Mouse (Mus musculus): Measurements from ENCODE around the gene Capn9. TPM values are rescaled to one million over a fixed set of nuclear protein-coding genes. Genes with fewer than 3 reads are reported as not detected.
A peak's percentile ranks its signal among the peaks of the same experiment; 100 is the strongest.

The Capn9 gene
- total RNA-seq, 2 experiments from 2014 or later = not detected

- no peak for ATAC-seq (replicated peaks; ENCODE audit: low FRiP score, poor library complexity, severe bottlenecking)
Observed at GRCm38 (mm10) chr8:124569593-124569992, 6.3 kb upstream of the Capn9 start, which contains the start of gene Agt. Agt (minus strand) TSS chr8:124569706.

GRCm38 (mm10) chr8:124571732-124572429 is 4.0 kb upstream of the Capn9 start:
- ATAC-seq (replicated peaks; ENCODE audit: low FRiP score, poor library complexity, severe bottlenecking) = no peak

DNA sequence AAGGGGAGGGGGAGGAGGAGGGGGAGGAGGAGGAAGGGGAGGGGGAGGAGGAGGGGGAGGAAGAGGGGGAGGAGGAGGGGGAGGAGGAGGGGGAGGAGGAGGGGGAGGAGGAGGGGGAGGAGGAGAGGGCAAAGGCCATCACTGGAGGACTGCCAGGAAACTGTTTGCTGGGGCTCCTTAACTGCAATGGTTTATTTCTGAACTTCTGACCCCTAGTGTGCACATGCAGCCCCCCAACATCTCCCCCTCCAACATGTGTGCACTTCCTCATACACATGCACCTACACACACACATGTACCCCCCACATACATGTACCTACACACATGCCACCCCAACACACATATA is 3.5 kb upstream of the Capn9 start:
- ATAC-seq (replicated peaks; ENCODE audit: low FRiP score, poor library complexity, severe bottlenecking) = no peak

- ATAC-seq (replicated peaks; ENCODE audit: low FRiP score, poor library complexity, severe bottlenecking) = peak; percentile 84
Observed at GRCm38 (mm10) chr8:124573552-124574340, 2.2 kb upstream of the Capn9 start.

DNA sequence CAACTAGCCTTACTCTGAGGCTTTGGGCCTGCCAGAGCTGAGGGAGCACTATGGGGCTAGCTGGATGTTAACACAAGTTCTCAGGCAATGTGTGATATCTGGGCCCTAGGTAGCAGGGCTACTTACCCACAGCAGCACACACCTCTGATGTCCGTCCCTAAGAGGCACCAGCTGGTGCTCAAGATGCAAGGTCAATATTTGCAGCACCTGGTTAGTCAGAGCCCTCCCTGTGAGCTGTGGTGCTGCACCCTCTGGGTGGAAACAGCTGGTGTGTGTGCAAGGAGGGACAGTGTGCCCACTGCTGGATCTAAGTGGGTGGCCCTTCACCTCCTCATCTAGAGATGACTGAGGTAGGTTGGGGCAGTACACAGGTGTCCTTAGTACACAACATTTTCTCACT is 840 bp downstream of the Capn9 start:
- ATAC-seq (replicated peaks; ENCODE audit: low FRiP score, poor library complexity, severe bottlenecking) = no peak

GRCm38 (mm10) chr8:124585718-124586425 is 10.0 kb downstream of the Capn9 start:
- ATAC-seq (replicated peaks; ENCODE audit: low FRiP score, poor library complexity, severe bottlenecking) = no peak

DNA sequence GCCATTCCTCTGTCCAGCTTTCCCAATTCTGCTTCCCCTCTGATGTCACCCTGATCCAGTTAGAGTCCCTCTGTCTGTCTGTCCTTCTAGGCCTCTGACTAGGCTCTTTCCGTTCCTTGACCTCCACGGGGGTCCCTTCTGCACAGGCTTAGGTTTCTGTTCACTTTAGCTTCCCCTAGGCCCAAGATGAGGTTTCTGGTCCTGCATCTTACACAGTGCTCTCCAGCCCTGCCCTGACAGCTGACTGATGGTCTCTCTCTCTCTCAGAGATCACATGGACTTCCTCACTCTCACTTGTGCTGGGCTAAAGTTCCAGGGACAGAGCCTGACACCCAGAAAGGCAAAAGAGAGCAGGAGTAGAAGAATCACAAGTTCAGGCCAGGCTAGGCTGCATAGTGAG is 10.6 kb downstream of the Capn9 start:
- ATAC-seq (replicated peaks; ENCODE audit: low FRiP score, poor library complexity, severe bottlenecking) = no peak

DNA sequence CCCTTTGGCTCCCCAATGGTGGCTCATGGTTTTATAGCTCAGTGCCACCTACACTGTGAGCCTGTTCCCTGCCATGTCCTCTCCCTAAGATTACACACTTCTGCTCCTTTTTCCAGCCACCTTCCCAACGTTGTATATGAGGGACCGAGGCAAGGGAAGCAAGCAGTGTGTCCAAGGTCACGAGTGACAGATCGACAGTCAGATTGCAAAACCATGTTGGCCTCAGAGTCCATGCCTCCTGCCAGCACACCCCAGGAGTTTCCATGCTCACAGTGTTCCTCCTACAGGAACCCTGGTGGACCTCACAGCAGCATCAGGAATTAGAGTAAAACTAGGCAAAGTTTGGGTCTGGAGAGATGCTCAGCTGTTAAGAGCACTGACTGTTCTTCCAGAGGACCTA is 13.5 kb downstream of the Capn9 start:
- ATAC-seq (replicated peaks; ENCODE audit: low FRiP score, poor library complexity, severe bottlenecking) = no peak

- ATAC-seq (replicated peaks; ENCODE audit: low FRiP score, poor library complexity, severe bottlenecking) = no peak
Observed at GRCm38 (mm10) chr8:124604066-124604465, 28.2 kb downstream of the Capn9 start.

DNA sequence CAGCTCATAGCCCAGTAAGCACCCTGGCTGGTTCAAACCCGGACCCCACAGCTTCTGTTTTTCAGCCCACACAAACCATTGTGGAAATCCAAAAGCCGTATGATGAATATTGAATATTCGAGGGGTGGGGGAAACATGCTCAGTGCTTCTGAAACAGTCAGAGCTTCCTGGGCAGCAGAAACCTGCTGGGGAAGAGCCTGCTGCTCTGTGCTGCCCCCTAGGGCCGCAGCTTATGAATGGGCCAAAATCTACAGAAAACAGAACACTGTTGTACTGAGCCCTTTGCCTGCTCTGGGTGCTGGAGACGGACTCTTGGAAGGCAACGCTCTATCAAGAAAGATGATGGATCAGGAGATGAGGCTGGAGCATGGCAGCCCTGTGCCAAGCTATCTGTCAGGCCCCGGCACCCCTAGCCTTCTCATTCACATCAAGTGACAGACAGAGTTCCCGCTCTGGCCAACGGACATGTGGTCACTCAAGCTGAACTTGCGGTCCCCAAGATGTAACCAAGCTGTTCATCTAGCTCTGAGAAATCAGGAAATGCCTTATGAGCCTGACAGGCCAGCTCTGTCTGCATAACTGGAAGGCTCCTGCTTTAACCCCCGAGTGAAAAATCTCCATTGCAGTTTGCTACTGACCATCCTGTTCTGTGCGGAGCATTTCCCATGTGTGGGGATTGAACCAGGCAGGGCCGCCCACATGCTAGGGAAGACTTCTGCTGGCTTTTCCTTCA is 32.5 kb downstream of the Capn9 start:
- no peak for ATAC-seq (replicated peaks; ENCODE audit: low FRiP score, poor library complexity, severe bottlenecking)

GRCm38 (mm10) chr8:124608972-124609353 is 33.1 kb downstream of the Capn9 start:
- no peak for ATAC-seq (replicated peaks; ENCODE audit: low FRiP score, poor library complexity, severe bottlenecking)

DNA sequence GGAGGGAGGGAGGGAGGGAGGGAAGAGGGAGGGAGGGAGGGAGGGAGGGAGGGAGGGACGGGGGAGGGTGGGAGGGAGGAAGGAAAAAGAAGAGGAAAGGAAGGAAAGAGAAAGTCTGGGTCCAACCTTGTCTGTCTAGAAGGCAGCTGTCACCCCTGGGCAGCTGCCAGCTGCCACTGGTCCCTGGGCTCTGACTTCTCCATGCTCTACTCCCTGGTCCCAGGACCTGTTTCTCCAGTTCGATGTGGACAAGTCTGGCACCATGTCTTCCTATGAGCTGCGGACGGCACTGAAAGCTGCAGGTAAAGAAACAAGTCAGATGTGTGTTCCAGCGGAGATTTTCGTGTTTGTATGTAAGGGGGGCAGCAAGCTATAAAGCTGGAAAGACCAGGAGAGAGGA is 38.4 kb downstream of the Capn9 start:
- ATAC-seq (replicated peaks; ENCODE audit: low FRiP score, poor library complexity, severe bottlenecking) = no peak

DNA sequence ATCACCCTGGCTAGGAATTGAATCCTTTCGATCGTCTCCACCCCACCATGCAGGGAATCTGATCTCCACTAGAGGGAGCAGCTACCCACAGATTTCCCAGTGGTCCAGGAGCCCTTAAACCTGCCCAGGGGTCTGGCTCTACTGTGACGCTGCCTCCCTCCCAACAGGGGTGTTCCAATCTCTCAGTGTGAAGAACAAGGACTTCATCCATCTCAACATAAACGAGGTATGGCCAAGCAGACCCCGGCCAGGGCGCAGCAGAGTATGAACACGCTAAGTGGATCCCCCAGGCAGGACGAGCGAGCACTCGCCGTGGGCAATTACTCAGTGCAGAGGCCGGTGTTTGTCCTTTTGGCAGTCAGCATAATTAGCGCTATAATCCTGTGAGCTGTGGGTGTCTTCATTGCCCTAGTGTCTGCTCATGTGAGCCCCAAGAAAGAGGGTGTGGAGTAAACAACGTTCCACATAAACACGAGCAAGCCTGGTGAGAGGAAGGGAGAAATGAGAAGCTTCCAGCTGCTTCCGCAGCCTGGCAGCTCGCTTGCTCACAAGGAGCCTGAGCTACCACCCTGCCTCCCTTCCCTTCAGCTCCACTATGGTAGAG is 41.5 kb downstream of the Capn9 start:
- ATAC-seq (replicated peaks; ENCODE audit: low FRiP score, poor library complexity, severe bottlenecking) = peak; percentile 85

GRCm38 (mm10) chr8:124618252-124618651 is 42.3 kb downstream of the Capn9 start:
- ATAC-seq (replicated peaks; ENCODE audit: low FRiP score, poor library complexity, severe bottlenecking) = no peak

DNA sequence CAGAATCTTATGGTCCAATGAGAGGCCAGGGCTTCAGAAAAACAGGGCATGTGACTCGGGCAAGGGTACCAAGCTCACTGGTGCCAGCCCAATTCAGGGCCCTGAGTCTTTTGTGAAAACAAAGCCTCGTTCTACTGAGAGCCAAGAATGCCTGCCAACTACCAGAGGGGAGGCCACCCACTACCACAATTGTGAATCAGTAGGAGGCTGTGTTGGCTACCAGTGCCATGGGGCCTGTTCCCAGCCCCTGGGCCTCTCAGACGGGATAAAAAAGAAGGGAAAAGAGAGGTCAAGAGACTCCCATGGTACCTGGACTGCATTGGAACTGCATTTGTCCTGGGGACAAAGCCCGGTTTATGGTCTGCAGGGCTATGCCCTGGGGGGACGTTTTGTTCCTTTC is 45.3 kb downstream of the Capn9 start:
- no peak for ATAC-seq (replicated peaks; ENCODE audit: low FRiP score, poor library complexity, severe bottlenecking)

DNA sequence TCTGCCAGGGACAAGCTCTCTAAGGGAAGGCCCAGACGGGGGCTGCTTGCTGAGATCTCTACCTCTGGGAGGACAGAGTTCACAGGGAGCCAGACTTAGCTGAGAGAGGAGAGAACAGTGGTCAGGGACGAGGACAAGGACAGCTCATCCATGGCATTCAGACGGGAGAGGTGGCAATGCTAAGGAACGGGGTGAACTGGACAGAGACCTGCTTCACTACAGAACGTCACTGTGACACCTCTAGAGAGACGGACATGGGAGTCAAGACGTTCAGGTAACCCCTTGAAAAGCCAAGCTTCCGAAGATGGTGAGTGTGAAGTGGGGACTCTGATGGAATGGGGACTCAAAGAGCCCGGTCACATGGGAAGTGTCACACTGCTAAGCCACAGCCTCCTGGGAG is 50.3 kb downstream of the Capn9 start:
- ATAC-seq (replicated peaks; ENCODE audit: low FRiP score, poor library complexity, severe bottlenecking) = no peak

DNA sequence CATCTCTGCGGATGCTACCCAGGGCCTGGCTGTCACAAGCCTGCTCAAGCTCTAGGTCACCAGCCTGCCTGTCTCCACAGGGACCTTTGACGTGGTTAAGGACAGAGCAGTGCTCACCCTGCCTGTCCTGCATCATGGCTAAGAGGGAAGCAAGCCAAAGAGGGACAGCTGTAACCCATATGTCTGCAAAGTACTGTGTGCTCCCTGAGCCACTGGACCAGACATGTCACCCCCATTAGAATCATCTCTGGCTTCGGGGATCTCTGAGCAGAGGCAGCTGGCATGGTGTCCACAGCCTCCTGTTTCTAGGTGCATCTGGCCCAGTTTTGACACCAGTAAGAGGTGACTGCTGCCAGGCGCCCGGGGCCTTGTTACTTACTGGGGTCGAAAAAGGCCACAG is 54.6 kb downstream of the Capn9 start:
- no peak for ATAC-seq (replicated peaks; ENCODE audit: low FRiP score, poor library complexity, severe bottlenecking)

- no peak for ATAC-seq (replicated peaks; ENCODE audit: low FRiP score, poor library complexity, severe bottlenecking)
Observed at GRCm38 (mm10) chr8:124630891-124631290, 55.0 kb downstream of the Capn9 start.

DNA sequence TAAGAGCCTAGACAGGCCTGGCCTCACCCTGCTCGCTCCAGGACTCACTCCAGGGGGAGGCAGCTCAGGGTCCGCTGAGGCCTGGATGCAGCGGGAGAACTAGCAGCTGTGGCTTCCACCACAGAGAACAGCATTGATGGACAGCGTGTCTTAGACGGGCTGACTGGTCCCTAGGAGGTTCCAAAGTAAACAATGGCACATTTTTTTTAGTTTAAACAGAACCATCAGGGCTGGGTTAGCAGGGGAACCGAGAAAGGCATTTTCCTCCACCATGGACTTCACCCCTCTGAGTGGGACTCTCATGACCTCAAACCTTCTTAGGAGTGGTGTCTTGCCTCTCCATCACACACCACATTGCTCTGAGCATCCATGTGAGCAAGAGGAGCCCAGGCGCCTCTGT is 56.1 kb downstream of the Capn9 start:
- no peak for ATAC-seq (replicated peaks; ENCODE audit: low FRiP score, poor library complexity, severe bottlenecking)

Measured in erythroblast, adult 5-6 weeks (primary cell).